Mouse (Mus musculus) lung, adult 2 months (tissue): ENCODE measurements around the gene Def8. TPM values are rescaled to one million over a fixed set of nuclear protein-coding genes. Genes with fewer than 3 reads are reported as not detected.

Source experiments
- DNase-seq: peaks from one replicate; pipeline ENCODE4 v3.0.0; 2022
- H3K4me1 ChIP-seq: fragments of 200-500 bp; 2 replicates; pipeline ENCODE4 v1.6.1; 2011; ENCODE audit warnings: low read length; ENCODE audit not compliant: control insufficient read depth, insufficient read depth
- H3K4me3 ChIP-seq: fragments of 200-500 bp; replicated peaks from 2 replicates; pipeline ENCODE3; 2011; ENCODE audit warnings: low read depth, mild to moderate bottlenecking, control low read depth, low read length; ENCODE audit errors: extremely low read depth
- CTCF ChIP-seq: fragments of 200-500 bp; IDR thresholded peaks from 2 replicates; pipeline ENCODE4 v1.5.1; 2011; ENCODE audit warnings: mild to moderate bottlenecking, low read length, control low read depth; ENCODE audit not compliant: insufficient read depth
- POLR2A ChIP-seq: fragments of 200-500 bp; IDR thresholded peaks from 2 replicates; pipeline ENCODE4 v1.6.1; 2011; ENCODE audit warnings: low read depth, mild to moderate bottlenecking, control low read depth, low read length, borderline replicate concordance; ENCODE audit errors: extremely low read depth
- WGBS: fragments of 180-500 bp; shearing (Covaris S2); methylation state at CpG from one replicate; pipeline ENCODE4 v1.1.7; 2018; 5-methylcytosine and 5-hydroxymethylcytosine counted together
- polyA plus RNA-seq: library from polyadenylated mRNA; depleted of rRNA; stranded (reverse); fragments of >200 nt; gene quantifications from 2 replicates; pipeline ENCODE4 v1.2.3, GENCODE M21; 2012; rRNA removed

Gene Def8
- polyA plus RNA-seq, 1 experiment = 30.9 TPM

GRCm38 (mm10) chr8:123502192-123502591, 78.9 kb downstream of the Def8 start:
- TF ChIP-seq CTCF = no peak
- TF ChIP-seq POLR2A = no peak
- no peak overlapping the region for H3K4me3 ChIP-seq
- no peak for DNase-seq
- WGBS = 72% methylated on average over 5 of the region's 5 CpGs
- no peaks in the 10 kb centered on the region for H3K4me1 ChIP-seq

DNA sequence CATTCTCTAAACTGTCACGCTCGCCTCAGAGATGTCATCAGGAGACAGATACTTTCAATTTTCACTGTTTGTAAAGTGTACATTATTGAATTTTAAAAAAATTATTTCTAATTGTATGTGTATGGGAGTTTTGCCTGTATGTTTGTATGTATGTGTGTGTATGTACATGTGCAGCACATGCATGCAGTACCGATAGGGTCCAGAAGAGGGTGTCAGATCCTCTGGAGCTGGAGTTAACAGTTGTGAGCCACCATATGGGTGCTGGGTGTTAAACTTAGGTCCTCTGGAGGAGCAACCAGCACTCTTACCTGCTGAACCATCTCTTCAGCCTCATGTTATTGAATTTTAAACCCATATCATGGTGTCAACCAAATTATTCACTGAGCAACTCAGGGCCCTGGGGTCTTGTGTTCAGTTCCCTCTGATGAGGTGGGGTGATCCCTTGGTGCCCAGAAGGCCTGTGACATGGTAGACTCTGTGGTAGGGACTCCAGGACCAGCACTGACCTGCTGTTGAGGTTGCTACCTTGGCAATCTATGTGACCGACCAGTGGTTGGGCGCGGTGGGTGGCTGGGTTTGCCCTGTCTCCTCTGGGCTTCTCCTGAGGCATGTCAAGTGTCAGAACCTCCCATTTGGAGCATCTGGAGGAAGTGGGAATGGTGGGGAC, 80.6 kb downstream of the Def8 start:
- Histone ChIP-seq H3K4me3 (no peak overlapping the region), H3K4me1 (no peaks in the 10 kb centered on the region)
- DNase-seq = no peak
- TF ChIP-seq CTCF = no peak
- TF ChIP-seq POLR2A = no peak
- WGBS = 97% methylated on average over 6 of the region's 6 CpGs

DNA sequence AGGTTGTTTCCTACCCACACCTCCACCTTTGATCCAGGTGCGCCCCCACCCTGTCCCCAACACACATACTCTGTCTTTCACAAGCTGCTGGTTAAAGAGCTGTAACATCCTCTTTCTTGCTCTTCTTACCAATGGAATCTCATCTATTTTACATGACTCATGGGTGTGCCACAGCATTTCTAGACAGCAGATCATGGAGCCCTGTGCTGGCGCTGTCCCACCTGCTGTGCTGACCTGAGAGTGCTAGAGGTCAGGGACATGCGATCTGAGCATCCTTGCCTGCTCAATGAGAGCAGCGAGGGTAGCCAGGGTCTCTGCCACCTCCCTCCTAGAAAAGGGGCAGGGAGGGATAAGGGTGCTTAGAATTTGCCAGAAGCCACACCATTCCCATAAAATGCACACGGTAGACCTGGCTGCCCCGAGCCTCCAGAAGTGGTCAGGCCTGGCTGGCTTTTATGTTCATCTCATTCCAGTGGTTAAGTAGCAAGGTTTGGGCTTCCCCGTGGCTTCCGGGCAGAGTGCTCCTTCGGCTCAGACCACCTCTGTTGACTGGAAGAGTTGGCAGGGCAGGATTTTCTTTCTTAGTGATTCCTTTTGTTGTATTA, 81.4 kb downstream of the Def8 start:
- TF ChIP-seq POLR2A = no peak
- Histone ChIP-seq H3K4me3 (no peak overlapping the region), H3K4me1 (no peaks in the 10 kb centered on the region)
- 92% methylated on average over 9 of the region's 9 CpGs for WGBS
- DNase-seq = no peak

GRCm38 (mm10) chr8:123505267-123505666, 81.9 kb downstream of the Def8 start:
- no peak overlapping the region for H3K4me3 ChIP-seq
- no peaks in the 10 kb centered on the region for H3K4me1 ChIP-seq
- WGBS = 89% methylated on average over 4 of the region's 4 CpGs
- no peak for TF ChIP-seq POLR2A
- no peak for TF ChIP-seq CTCF
- DNase-seq = no peak

- 77% methylated on average over 9 of the region's 9 CpGs for WGBS
These were observed 82.4 kb downstream of the Def8 start for GRCm38 (mm10) chr8:123505695-123506094.

GRCm38 (mm10) chr8:123507153-123507552, 83.8 kb downstream of the Def8 start:
- 95% methylated on average over 5 of the region's 5 CpGs for WGBS
- DNase-seq = no peak
- no peak overlapping the region for H3K4me3 ChIP-seq
- no peaks in the 10 kb centered on the region for H3K4me1 ChIP-seq
- no peak for TF ChIP-seq CTCF
- TF ChIP-seq POLR2A = no peak

More at GRCm38 (mm10) chr8:123505695-123506094, 82.4 kb downstream of the Def8 start:
- TF ChIP-seq POLR2A (no peak), CTCF (no peak)
- no peak overlapping the region for H3K4me3 ChIP-seq
- DNase-seq = no peak
- H3K4me1 ChIP-seq = no peaks in the 10 kb centered on the region

GRCm38 (mm10) chr8:123510819-123511218, 87.5 kb downstream of the Def8 start:
- WGBS = 71% methylated on average over 5 of the region's 5 CpGs
- no peak for DNase-seq
- H3K4me1 ChIP-seq = no peaks in the 10 kb centered on the region
- no peak for TF ChIP-seq POLR2A
- TF ChIP-seq CTCF = no peak
- H3K4me3 ChIP-seq = no peak overlapping the region

Other genes starting within 250 kb of the Def8 start
- gene Dpep1, start 237.3 kb upstream of the Def8 start, polyA plus RNA-seq = 210 and 267 TPM in 2 replicates
- gene Chmp1a, start 210.8 kb upstream of the Def8 start, polyA plus RNA-seq = 73.2 and 99.8 TPM in 2 replicates
- 2.8 and 3.1 TPM in 2 replicates for gene Spata33, start 210.7 kb upstream of the Def8 start, polyA plus RNA-seq
- 48.5 and 60.3 TPM in 2 replicates for gene Cdk10, start 198.7 kb upstream of the Def8 start, polyA plus RNA-seq
- gene Spata2l, start 187.3 kb upstream of the Def8 start, polyA plus RNA-seq = 8.3 and 9.6 TPM in 2 replicates
- 34.1 and 37.8 TPM in 2 replicates for gene Zfp276, start 169.3 kb upstream of the Def8 start, polyA plus RNA-seq
- 83.9 and 94.4 TPM in 2 replicates for gene Vps9d1, start 169.2 kb upstream of the Def8 start, polyA plus RNA-seq
- gene Fanca, start 105.0 kb upstream of the Def8 start, polyA plus RNA-seq = 17.8 and 21.8 TPM in 2 replicates
- gene Spire2, start 90.8 kb upstream of the Def8 start, polyA plus RNA-seq = 5.2 TPM in 2 replicates
- gene Tcf25, start 49.8 kb upstream of the Def8 start, polyA plus RNA-seq = 150 and 188 TPM in 2 replicates
- not detected in 2 replicates for gene Mc1r, start 16.4 kb upstream of the Def8 start, polyA plus RNA-seq
- 1.2 and 1.4 TPM in 2 replicates for gene Tubb3, start 12.1 kb upstream of the Def8 start, polyA plus RNA-seq
- gene Afg3l1, start 54.4 kb downstream of the Def8 start, polyA plus RNA-seq = 13.0 and 21.4 TPM in 2 replicates
- gene Dbndd1, start 91.9 kb downstream of the Def8 start, polyA plus RNA-seq = 1.8 and 2.6 TPM in 2 replicates
- 9.2 and 14.0 TPM in 2 replicates for gene Gas8, start 95.3 kb downstream of the Def8 start, polyA plus RNA-seq
- gene Rhou, start 230.4 kb downstream of the Def8 start, polyA plus RNA-seq = 5.0 and 8.0 TPM in 2 replicates